Mouse (Mus musculus): ENCODE measurements around the gene Zswim4.
A peak's percentile ranks its signal among the peaks of the same experiment; 100 is the strongest.

Gene Zswim4

DNA sequence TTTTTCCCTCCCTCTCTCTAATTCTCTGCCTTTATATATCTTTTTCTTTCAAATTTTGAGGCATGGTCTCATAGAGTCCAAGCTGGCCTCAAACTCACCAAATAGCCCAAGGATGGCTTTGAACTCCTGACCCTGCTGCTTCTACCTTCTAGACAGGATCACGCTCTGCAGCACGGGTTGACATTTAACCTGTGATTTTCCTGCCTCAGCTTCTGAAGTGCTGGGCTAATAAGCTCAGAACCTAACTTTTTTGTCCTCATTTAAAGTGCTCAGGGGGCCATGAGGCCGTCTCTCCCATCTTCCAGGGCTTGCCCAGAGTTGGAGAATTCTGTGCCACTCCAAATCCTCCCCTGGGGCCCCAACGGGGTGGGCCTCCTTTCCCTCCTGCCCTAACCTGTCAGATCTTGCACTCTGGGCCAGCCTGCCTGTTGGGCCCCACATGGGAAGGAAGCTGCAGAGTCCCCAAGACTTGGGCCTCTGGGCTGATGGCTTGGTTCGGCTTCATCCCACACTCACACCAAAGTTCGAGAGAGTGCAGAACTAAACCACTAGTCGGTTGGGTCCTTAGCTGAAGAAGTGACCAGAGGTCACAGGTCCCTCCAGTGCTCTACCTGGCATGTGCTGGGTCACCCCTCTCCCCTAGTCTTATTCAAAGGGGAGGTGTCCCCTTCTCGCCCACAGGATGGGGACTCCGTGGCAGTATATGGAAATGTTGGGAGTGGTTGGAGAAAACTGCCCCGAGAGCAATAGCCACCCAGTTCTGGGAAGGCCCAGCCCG lies 37.3 kb downstream of the Zswim4 start:
- DNase-seq = no peak

- no peak for DNase-seq
These were observed 38.0 kb downstream of the Zswim4 start for GRCm38 (mm10) chr8:84198871-84199270.

- DNase-seq = peak; percentile 83
These were observed 38.7 kb downstream of the Zswim4 start for GRCm38 (mm10) chr8:84197922-84198774.

DNA sequence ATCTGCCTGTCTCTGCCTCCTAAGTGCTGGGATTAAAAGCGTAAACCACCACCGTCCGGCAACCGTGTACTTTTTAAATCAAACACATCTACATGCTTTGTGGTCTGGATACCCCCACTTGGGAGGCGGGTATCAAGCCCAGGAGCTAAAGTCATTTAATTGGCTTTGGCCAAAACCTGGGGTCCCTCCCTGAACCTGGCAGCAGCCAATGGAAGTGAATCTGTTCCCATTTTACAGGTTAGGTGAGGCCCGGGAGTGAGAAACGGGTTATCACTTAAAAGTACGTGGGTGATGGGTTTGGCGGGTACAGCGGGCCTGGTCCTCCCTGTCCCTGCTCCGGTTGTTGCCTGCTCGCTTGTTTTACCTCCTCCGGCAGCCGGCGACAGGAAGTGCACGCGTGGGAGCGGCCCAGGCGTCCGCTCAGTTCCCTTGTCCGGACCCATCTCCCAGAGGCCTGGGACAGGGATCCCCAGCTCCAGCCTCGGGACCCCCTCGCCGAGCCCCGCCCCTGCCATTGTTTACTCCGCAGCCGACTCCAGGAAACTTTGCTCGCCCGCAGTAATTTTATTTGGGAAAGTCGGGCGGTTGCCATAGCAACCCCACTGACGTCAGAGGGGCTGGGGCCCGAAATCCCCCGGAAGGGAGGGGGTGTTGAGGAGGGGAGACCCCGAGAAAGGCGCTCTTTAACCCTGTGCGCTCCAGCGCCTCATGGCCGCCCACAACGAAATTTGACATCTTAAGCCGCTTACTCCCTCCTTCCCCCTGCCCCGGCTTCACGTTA lies 39.5 kb downstream of the Zswim4 start:
- peak; percentile 83 for DNase-seq

- DNase-seq = no peak
These were observed 42.6 kb downstream of the Zswim4 start for GRCm38 (mm10) chr8:84194224-84194743.

- no peak for DNase-seq
These were observed 43.3 kb downstream of the Zswim4 start for GRCm38 (mm10) chr8:84193566-84193965.

DNA sequence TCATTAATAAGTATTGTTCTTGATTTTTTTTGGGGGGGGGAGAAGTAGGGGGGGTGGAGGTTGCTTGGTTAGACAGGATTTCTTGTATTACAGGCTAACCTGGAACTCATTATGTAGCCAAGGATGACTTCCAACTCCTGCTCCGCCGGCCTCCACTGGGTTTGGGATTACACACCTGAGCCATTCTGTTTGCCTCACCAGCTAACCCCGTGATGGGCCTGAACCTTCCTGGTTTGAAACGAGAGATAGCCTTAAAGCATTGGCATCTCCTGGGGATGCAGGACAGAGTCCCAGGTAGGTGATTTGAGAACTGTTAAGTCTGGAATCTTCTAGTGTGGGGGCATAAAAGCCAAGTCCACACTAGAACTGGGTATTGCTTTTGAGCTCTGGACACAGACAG lies 43.7 kb downstream of the Zswim4 start:
- no peak for DNase-seq

DNA sequence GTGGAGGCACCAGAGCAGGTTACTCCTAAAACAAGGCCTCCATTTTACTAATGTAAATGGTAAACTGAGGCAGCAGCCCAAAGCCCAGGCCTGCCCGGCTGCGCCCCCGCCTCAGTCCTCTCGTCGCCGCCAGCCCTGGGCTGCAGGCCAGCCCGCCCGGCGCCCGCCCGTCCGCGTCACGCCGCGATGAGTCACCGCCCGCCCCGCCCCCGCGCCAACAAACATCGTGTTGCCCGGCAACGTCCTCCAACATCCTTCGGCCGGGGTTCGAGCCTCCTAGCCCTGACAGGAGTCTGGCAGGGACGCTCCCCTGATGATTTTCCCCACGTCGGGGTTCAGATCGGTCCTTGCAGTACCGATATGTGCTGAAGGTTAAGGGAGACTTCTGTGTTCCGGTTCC lies 44.3 kb downstream of the Zswim4 start:
- DNase-seq = no peak

DNA sequence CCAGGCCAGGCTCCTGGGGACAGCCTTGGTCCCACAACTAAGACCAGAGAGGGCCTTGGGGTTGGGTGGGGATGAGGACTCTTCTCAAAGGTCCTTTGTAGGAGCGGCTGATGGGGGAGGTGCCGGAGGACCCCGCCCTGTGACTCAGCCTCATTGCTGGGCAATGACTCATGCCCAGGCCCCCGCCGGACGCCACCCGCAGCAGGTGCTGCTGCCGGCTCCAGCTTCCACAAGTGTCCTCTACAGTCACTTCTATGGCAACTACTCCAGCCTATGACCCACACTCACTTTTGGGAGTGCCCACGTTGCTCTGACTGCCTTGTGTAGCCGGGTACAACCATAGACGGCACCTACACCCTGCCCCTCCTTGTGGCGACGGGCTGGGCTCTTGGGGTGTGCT lies 44.8 kb downstream of the Zswim4 start:
- DNase-seq = peak; percentile 56

GRCm38 (mm10) chr8:84190191-84190867 lies 46.5 kb downstream of the Zswim4 start:
- no peak for DNase-seq

DNA sequence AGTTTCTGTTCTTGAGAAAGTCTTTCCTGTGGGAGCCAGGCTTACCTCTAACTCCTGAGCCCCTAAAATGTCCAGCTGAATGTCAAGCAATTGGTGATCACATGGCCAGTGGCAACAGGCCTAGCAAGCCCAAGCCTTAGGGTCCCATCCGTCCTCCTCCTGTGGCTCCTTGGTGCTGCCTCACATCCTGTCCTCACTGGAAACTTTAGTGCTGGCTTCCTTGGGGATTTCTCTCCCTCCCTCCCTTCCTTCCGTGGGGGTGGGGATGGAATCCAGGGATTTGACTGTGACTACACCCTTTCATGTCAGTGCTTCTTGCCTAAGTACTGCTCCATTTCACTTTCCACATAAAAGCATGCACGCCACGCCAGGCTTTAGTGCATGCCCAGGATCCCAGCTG lies 47.3 kb downstream of the Zswim4 start:
- peak; percentile 82 for DNase-seq

- DNase-seq = no peak
These were observed 48.2 kb downstream of the Zswim4 start for GRCm38 (mm10) chr8:84188671-84189070.

DNA sequence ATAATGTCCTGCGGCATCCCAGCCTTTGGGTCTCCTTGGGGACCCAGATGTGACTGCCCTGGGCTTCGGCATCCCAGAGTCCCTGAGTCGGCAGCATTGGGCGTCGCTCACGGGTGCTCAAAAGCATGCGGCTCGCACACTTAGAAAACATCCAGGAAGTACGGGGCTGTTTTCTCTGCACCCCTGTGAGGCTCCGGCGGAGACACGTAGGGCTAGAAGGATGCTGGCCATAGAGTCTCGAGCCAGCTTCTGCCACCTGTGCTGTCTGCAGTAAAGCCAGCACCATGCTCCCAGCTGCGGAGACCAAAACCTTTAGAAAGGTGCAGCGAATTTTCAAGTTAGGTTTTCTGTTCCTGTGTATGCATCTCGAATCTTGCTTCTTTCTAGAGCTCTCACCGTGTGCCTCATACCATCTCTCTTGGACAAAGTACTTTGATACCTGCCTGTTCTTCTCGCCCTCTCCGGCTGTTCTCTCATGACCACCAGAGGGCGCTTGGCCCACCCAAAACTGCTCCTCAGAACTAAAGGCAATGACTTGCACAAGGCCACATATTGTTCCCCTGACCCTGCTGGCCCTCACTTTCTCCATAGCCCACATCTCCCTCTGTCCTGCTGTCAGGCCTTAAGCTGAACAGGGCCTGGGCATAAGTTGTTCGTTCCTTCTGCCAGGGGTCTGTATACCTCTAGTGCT lies 49.6 kb downstream of the Zswim4 start:
- peak; percentile 67 for DNase-seq

GRCm38 (mm10) chr8:84186547-84186946 lies 50.3 kb downstream of the Zswim4 start:
- peak; percentile 84 for DNase-seq

DNA sequence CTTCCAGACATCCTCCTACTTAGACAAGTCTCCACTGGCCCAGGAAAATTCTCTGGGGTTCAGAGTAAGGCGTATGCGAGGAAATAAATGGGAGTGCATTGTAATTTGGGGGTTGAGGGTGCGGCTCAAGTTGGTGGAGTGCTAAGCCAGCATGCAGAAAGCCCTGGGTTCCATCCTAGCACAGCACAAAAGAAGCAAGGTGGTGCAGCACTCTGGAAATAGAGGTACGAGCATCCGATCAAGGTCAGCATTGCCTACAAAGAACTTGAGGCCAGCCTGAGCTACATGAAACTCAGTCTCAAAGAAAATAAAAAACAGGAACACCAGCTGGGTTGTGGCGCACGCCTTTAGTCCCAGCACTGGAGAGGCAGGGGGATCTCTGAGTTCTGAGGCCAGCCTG lies 51.7 kb downstream of the Zswim4 start, which contains the start of gene Nanos3:
Gene Nanos3 (minus strand): TSS at position 101 of the 400 bp plus-strand sequence.
- DNase-seq = no peak

GRCm38 (mm10) chr8:84184085-84185043 lies 52.5 kb downstream of the Zswim4 start:
- no peak for DNase-seq

- DNase-seq = no peak
These were observed 53.4 kb downstream of the Zswim4 start for GRCm38 (mm10) chr8:84183261-84184084.

DNA sequence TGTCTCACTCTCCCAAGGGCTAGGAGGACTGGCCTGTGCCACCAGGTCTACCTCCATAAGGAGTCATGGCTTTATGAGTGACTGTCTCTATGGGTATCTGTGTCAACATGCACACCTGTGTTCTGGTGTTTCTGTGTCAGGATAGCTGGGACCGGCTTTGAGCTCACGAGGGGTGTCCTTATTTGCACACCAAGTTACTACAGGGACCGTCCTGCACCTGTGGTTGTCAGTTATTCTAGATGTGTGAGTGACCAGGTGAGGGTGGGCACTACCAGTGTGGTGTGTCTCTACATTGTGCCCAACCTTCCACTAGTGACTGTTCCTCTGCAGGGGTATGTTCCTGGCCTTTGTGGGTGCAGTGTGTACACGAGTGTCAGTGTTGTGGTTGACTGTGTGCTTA lies 54.0 kb downstream of the Zswim4 start:
- no peak for DNase-seq

DNA sequence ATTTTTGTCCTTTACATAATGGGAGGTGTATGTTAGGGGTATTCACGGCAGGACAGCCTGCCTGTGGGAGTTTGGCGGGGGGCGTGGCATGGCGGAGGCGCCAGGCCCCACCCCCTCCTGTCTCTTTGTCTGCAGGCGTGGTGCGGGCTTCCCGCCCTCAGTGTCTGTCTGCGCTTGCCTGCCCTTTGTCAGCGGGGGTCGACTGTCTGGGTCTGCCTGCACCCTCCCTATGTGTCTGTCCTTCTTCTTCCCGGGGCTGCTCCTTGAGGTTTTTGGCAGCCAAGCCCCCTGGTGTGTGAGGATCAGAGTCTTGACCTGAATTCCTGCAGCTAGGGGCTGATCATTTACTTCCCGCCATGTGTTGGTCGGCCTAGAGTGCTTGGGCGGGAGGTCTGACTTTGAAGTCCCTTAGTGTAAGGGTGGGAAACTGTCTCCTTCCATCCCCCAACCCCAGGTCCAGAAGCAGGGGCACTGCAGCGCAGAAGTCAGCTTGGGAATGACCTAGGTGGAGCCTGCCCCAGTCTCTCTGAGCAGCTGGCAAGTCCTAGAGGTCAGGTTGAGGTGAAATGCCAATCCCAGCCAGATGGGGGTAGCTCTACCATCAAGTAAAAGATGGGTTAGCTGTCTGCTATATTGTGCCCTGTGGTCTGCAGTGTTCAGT lies 56.2 kb downstream of the Zswim4 start:
- no peak for DNase-seq
